Mouse (Mus musculus): ENCODE results near the gene Kremen2. TPM values are rescaled to one million over a fixed set of nuclear protein-coding genes. Genes with fewer than 3 reads are reported as not detected.
A peak's percentile ranks its signal among the peaks of the same experiment; 100 is the strongest.

Kremen2 gene
- polyA plus RNA-seq, 1 experiment from 2014 or later, result 0.74 TPM

DNA sequence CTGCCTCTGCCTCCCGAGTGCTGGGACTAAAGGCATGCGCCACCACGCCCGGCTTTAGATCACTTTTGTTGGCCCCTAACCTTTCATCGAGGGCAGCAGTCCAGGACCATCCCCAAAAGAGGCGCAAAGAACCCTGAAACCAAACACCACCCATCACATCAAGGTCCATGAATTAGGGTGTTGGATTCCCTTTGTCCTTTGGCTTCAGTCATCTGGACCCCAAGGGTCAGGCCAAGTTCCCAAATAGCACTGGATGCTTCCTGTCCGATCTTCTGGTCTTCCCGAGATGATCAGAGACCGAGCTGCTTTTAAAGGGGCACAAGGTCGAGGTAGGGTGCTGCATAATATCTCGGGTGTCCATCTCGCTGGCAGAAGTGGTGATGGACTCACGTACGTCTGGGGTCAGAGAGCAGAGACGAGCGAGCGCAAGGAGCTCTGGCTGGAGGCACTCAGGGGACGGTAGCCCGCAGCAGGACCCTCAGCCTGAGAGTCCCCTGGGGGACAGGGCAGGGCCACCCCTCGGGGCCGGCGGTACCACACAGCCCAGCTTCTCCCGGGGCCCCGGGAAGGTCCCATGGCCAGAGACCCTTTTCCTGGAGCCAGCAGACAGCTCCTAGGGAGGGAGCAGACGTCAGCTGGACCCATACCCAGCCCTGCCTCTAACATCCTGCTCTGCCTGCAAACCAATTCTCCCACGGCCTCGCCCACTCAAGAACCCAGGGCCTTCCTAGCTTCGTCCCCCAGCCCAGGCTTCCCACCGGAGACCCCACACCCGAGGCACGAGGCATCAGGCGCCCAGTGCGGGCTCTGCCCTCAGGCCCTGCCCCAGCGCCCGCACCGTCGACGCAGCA, 4.0 kb downstream of the Kremen2 start:
- Histone ChIP-seq H3K4me2 (0 out of 2 replicates have a peak overlapping the region, but pooled peaks have one; percentile 40), H3K9ac (no peak overlapping the region), H3K4me3 (replicated peaks) (no peak overlapping the region), H3K36me3 (no peaks in the 10 kb centered on the region), H3K9me3 (no peaks in the 10 kb centered on the region), H3K4me1 (peaks cover 41% of the 10 kb centered on the region), H3K27me3 (replicated peaks) (peaks cover 56% of the 10 kb centered on the region), H3K27ac (no peak overlapping the region)
- no peak for ATAC-seq (ENCODE audit: insufficient read depth, low FRiP score, low read depth)
- 49% methylated on average over 38 of the region's 38 CpGs for WGBS

GRCm38 (mm10) chr17:23740598-23741021, 5.0 kb downstream of the Kremen2 start, which contains the start of gene Paqr4:
TSS of gene Paqr4 (minus strand) at chr17:23740867.
- Histone ChIP-seq H3K9me3 (no peaks in the 10 kb centered on the region), H3K27me3 (replicated peaks) (peaks cover 46% of the 10 kb centered on the region), H3K36me3 (no peaks in the 10 kb centered on the region), H3K4me2 (peak within 1 kb of the TSS; percentile 98), H3K9ac (peak within 1 kb of the TSS; percentile 35), H3K27ac (peak within 1 kb of the TSS; percentile 67; the same call in 1 of the 2 replicates), H3K4me3 (replicated peaks) (peak within 1 kb of the TSS; percentile 71), H3K4me1 (peaks cover 32% of the 10 kb centered on the region)
- ATAC-seq (ENCODE audit: insufficient read depth, low FRiP score, low read depth), result peak; percentile 56
- 7% methylated on average over 13 of the region's 13 CpGs for WGBS

- H3K4me3 ChIP-seq (replicated peaks), result peak overlapping the region; percentile 71
- peak overlapping the region; percentile 35 for H3K9ac ChIP-seq
- no peaks in the 10 kb centered on the region for H3K9me3 ChIP-seq
- WGBS, result 0% methylated on average over 43 of the region's 46 CpGs
- H3K4me1 ChIP-seq, result peaks cover 27% of the 10 kb centered on the region
- no peaks in the 10 kb centered on the region for H3K36me3 ChIP-seq
- H3K27me3 ChIP-seq (replicated peaks), result peaks cover 43% of the 10 kb centered on the region
- peak overlapping the region; percentile 67; the same call in 1 of the 2 replicates for H3K27ac ChIP-seq
- H3K4me2 ChIP-seq, result peak overlapping the region; percentile 98
- ATAC-seq (ENCODE audit: insufficient read depth, low FRiP score, low read depth), result peak; percentile 86
These were observed 5.5 kb downstream of the Kremen2 start for GRCm38 (mm10) chr17:23740136-23740584.

DNA sequence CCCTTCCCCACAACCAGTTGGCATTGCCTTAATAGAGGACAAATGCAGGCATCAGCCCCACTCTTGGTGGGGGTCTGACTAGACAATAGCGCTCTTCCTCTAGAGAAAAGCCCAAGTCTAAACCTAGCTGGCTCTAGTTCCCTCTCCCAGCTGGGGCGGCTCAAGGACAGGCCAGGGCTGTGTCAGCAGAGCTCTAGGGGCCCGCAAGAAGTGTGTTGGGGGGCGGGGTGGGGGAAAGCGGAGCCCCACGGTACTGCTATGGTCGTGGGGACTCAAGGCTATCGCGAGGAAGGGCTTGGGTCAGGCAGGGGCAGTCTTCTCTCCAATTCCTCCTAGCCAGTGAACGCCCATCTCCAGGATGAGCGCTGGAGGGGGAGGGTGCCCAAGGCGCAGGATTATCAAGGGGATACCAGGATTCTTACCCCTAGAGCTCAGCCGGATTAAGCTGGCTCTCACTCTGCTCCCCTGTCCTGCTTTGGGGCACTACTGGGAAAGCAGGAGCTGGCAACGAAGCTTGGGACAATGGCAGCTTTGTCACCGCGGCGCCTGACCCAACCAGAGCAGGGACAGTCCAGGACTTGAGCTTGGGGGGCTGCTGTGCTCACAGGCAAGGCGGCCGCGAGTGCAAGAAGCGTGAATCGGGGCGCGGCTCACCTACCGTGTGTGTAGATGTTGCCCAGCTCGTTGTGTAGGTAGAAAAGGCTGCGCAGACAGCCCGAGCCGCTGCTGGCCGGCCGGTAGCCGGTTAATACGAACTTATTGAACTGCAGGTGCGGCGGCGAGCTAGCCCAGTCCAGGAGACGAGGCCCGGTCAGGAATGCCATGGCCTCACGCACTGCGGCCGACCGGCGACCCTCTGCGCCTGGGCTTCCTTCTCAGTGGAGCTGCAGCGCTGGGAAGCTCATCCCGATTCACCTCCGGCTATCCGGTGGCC, 6.2 kb downstream of the Kremen2 start:
- peak overlapping the region; percentile 98 for H3K4me2 ChIP-seq
- under 1% methylated on average over 48 of the region's 48 CpGs for WGBS
- H3K36me3 ChIP-seq, result no peaks in the 10 kb centered on the region
- H3K27me3 ChIP-seq (replicated peaks), result peaks cover 36% of the 10 kb centered on the region
- H3K27ac ChIP-seq, result peak overlapping the region; percentile 67; the same call in 1 of the 2 replicates
- H3K9me3 ChIP-seq, result no peaks in the 10 kb centered on the region
- peaks cover 20% of the 10 kb centered on the region for H3K4me1 ChIP-seq
- ATAC-seq (ENCODE audit: insufficient read depth, low FRiP score, low read depth), result peak; percentile 9; the same call in 1 of the 2 replicates
- peak overlapping the region; percentile 71 for H3K4me3 ChIP-seq (replicated peaks)
- peak overlapping the region; percentile 35 for H3K9ac ChIP-seq

DNA sequence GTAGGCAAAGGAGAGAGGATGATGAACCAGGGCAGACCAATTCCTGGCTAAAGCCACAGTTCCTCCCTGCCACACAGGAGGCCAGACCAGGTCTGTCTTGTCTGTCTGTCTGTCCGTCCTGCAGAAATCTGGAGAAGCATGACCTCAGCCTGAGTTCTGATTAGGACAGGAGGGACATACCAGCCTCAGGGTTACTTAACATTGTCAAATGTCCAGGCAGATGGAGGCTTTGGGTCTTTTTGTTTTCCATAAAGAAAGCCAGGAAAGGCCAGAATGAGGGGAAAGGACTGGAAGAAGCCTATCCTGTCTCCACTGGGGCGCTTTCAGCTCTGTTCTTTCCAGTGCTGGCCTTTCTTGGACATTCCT, 6.8 kb downstream of the Kremen2 start:
- Histone ChIP-seq H3K9me3 (no peaks in the 10 kb centered on the region), H3K9ac (0 out of 2 replicates have a peak overlapping the region, but pooled peaks have one; percentile 4), H3K36me3 (no peaks in the 10 kb centered on the region), H3K4me3 (replicated peaks) (peak overlapping the region; percentile 71), H3K27ac (no peak overlapping the region), H3K4me1 (peaks cover 20% of the 10 kb centered on the region), H3K4me2 (peak overlapping the region; percentile 98), H3K27me3 (replicated peaks) (peaks cover 30% of the 10 kb centered on the region)
- 51% methylated on average over 2 of the region's 2 CpGs for WGBS
- ATAC-seq (ENCODE audit: insufficient read depth, low FRiP score, low read depth), result no peak

DNA sequence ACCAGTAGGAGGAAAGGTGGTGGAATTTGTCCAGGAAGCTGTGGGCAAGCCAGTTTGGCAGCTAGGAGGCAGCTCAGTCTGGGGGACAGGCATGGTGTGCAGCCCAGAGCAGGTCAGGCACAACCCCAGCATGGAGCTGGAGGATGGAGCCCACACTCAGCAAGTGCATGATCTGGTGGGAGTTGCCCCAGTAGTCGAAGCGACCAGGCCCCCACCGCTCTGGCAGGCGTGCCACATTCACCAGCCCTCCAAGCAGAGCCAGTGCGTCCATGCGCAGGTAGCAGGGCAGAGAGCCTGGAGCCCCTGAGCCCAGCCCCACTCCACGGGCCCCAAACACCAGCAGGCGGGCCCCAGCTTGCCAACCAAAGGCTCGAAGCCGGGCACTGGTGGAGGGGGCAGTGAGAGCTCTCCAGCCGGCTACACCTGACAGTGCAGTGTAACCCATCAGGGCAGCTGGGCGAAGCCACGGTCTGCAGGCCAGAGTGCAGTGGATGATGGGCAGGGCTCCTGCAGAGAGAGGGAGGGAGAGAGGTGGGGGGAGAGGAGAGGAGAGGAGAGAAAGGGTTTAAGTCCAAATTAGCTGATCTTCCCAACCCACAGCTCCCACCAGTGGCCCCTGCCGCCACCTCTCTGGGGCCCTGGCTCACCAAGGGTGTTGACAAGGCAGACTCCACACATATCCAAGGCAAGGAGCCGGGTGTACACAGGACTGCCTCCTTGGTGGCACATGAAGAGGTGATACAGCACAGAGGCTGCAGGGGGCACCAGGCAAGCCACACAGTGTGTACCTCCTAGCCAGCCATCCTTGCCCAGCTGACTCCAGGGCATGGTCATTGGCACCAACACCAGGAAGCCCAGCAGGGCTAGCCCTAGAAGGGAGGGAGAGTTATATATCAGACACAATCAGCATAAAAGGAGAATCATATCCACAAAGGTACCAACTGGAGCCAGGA, 7.9 kb downstream of the Kremen2 start:
- no peak for ATAC-seq (ENCODE audit: insufficient read depth, low FRiP score, low read depth)
- H3K27me3 ChIP-seq (replicated peaks), result peaks cover 20% of the 10 kb centered on the region
- 0 out of 2 replicates have a peak overlapping the region, but pooled peaks have one; percentile 5 for H3K4me2 ChIP-seq
- no peaks in the 10 kb centered on the region for H3K9me3 ChIP-seq
- H3K4me3 ChIP-seq (replicated peaks), result no peak overlapping the region
- no peak overlapping the region for H3K9ac ChIP-seq
- 0 out of 2 replicates have a peak overlapping the region, but pooled peaks have one; percentile 44 for H3K27ac ChIP-seq
- no peaks in the 10 kb centered on the region for H3K36me3 ChIP-seq
- WGBS, result 69% methylated on average over 15 of the region's 15 CpGs
- peaks cover 20% of the 10 kb centered on the region for H3K4me1 ChIP-seq

GRCm38 (mm10) chr17:23734341-23734740, 11.3 kb downstream of the Kremen2 start:
- Histone ChIP-seq H3K9me3 (no peaks in the 10 kb centered on the region), H3K27me3 (replicated peaks) (no peaks in the 10 kb centered on the region), H3K36me3 (no peaks in the 10 kb centered on the region), H3K9ac (no peak overlapping the region), H3K4me3 (replicated peaks) (no peak overlapping the region), H3K4me2 (no peak overlapping the region), H3K27ac (no peak overlapping the region), H3K4me1 (peaks cover 5% of the 10 kb centered on the region; the same call in 1 of the 2 replicates)
- 80% methylated on average over 1 of the region's 1 CpGs for WGBS
- no peak for ATAC-seq (ENCODE audit: insufficient read depth, low FRiP score, low read depth)

GRCm38 (mm10) chr17:23730441-23730840, 15.2 kb downstream of the Kremen2 start:
- no peak for ATAC-seq (ENCODE audit: insufficient read depth, low FRiP score, low read depth)
- Histone ChIP-seq H3K27me3 (replicated peaks) (no peaks in the 10 kb centered on the region), H3K4me2 (no peak overlapping the region), H3K9ac (no peak overlapping the region), H3K27ac (no peak overlapping the region), H3K36me3 (no peaks in the 10 kb centered on the region), H3K4me1 (0 out of 2 replicates have a peak, but pooled peaks cover 3% of the 10 kb centered on the region), H3K4me3 (replicated peaks) (no peak overlapping the region), H3K9me3 (no peaks in the 10 kb centered on the region)
- 42% methylated on average over 1 of the region's 1 CpGs for WGBS

DNA sequence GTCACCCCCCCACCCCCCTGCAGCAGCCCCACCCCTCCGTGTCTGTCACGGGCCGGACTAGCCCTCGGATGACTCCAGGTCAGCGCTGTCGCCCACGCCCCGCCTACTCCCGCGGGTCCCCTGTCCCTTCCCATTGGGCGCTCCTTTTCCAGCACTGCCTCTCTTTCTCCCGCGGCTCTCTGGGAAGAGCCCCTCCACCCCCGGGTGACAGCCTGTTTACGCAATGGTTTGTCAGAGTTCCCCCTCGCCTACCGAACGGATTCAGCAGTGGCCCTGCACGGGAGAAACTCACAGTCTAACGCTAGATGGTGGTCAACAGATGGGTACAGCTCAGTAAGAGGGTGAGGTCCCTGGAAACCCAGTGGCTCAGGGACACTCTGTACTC, 18.9 kb downstream of the Kremen2 start:
- H3K4me3 ChIP-seq (replicated peaks), result peak overlapping the region; percentile 97
- WGBS, result under 1% methylated on average over 20 of the region's 20 CpGs

DNA sequence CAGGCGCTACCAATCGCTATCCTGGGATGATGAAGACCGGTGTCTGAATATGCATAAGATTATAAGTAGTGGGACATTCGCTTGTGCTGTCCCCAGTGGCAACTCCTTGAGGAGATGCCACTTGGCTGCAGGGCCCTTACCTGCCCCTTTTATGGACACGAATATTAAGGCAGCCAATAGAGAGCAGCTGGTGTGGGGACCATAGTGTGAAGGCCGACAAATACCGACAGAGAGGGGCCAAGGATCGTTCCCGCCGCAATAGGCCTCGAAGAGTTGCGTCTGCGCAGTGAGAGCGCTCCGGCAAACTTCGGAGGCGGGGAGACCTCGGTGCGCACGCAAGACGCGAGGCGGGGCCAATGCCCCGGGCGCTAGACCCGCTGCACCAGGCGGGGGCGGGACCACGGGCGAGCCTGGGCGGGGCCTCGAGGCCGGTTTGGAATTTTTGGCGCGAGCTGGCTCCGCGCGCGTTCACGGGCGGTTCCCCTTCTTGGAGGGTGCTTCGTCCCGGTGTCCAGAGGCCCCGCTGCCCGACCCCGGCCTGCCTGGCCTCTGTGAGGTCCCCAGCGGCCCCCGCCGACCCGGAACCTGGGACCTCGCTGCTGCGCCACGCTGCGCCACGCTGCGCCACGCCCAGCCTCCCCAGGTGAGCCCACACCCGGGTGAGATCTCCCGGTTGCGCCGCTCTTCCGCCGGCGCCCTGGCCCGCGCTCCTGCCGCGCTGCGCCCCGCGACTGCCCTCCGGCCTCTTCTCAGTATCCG, 19.5 kb downstream of the Kremen2 start, which contains the start of gene Pkmyt1:
Gene Pkmyt1, plus strand, starts transcription at position 338 of the 759 bp plus-strand sequence.
- Histone ChIP-seq H3K9me3 (no peaks in the 10 kb centered on the region), H3K27ac (peak within 1 kb of the TSS; percentile 93), H3K9ac (peak within 1 kb of the TSS; percentile 68), H3K4me2 (peak within 1 kb of the TSS; percentile 65), H3K36me3 (no peaks in the 10 kb centered on the region), H3K4me1 (0 out of 2 replicates have a peak, but pooled peaks cover 3% of the 10 kb centered on the region), H3K27me3 (replicated peaks) (no peaks in the 10 kb centered on the region), H3K4me3 (replicated peaks) (peak within 1 kb of the TSS; percentile 97)
- peak; percentile 95 for ATAC-seq (ENCODE audit: insufficient read depth, low FRiP score, low read depth)
- WGBS, result under 1% methylated on average over 72 of the region's 73 CpGs

More for the DNA sequence above, 18.9 kb downstream of the Kremen2 start:
- peak overlapping the region; percentile 68 for H3K9ac ChIP-seq
- ATAC-seq (ENCODE audit: insufficient read depth, low FRiP score, low read depth), result peak; percentile 90
- H3K27me3 ChIP-seq (replicated peaks), result no peaks in the 10 kb centered on the region
- H3K36me3 ChIP-seq, result no peaks in the 10 kb centered on the region
- H3K27ac ChIP-seq, result peak overlapping the region; percentile 93
- H3K4me1 ChIP-seq, result 0 out of 2 replicates have a peak, but pooled peaks cover 3% of the 10 kb centered on the region
- peak overlapping the region; percentile 65 for H3K4me2 ChIP-seq
- H3K9me3 ChIP-seq, result no peaks in the 10 kb centered on the region

All from stomach, embryonic 15.5 days (tissue).